Mouse (Mus musculus): ENCODE results near the gene Mbnl2. TPM values are rescaled to one million over a fixed set of nuclear protein-coding genes. Genes with fewer than 3 reads are reported as not detected.

Mbnl2 gene
- polyA plus RNA-seq, 1 experiment from 2014 or later, result 28.9 TPM

- no peak for ATAC-seq (ENCODE audit: low FRiP score)
- Histone ChIP-seq H3K27me3 (replicated peaks) (no peaks in the 10 kb centered on the region), H3K4me2 (no peak overlapping the region), H3K9me3 (replicated peaks) (no peaks in the 10 kb centered on the region), H3K9ac (replicated peaks) (no peak overlapping the region), H3K27ac (replicated peaks) (no peak overlapping the region), H3K36me3 (no peaks in the 10 kb centered on the region), H3K4me1 (0 out of 2 replicates have a peak, but pooled peaks cover 3% of the 10 kb centered on the region), H3K4me3 (replicated peaks) (no peak overlapping the region)
- 68% methylated on average over 1 of the region's 1 CpGs for WGBS
Observed at GRCm38 (mm10) chr14:120259426-120259825, 16.0 kb upstream of the Mbnl2 start.

- Histone ChIP-seq H3K9ac (replicated peaks) (no peak overlapping the region), H3K36me3 (no peaks in the 10 kb centered on the region), H3K27me3 (replicated peaks) (no peaks in the 10 kb centered on the region), H3K9me3 (replicated peaks) (no peaks in the 10 kb centered on the region), H3K27ac (replicated peaks) (no peak overlapping the region), H3K4me1 (0 out of 2 replicates have a peak, but pooled peaks cover 3% of the 10 kb centered on the region), H3K4me3 (replicated peaks) (no peak overlapping the region), H3K4me2 (no peak overlapping the region)
- ATAC-seq (ENCODE audit: low FRiP score), result no peak
- WGBS, result 92% methylated on average over 11 of the region's 11 CpGs
Observed at GRCm38 (mm10) chr14:120261606-120262005, 13.9 kb upstream of the Mbnl2 start.

- no peaks in the 10 kb centered on the region for H3K36me3 ChIP-seq
- no peak for ATAC-seq (ENCODE audit: low FRiP score)
- H3K9ac ChIP-seq (replicated peaks), result no peak overlapping the region
- H3K4me1 ChIP-seq, result no peaks in the 10 kb centered on the region
- no peaks in the 10 kb centered on the region for H3K9me3 ChIP-seq (replicated peaks)
- H3K4me2 ChIP-seq, result no peak overlapping the region
- WGBS, result 90% methylated on average over 14 of the region's 14 CpGs
- H3K4me3 ChIP-seq (replicated peaks), result no peak overlapping the region
- no peak overlapping the region for H3K27ac ChIP-seq (replicated peaks)
- H3K27me3 ChIP-seq (replicated peaks), result no peaks in the 10 kb centered on the region
Observed at GRCm38 (mm10) chr14:120262660-120263379, 12.6 kb upstream of the Mbnl2 start.

- Histone ChIP-seq H3K4me3 (replicated peaks) (no peak overlapping the region), H3K36me3 (no peaks in the 10 kb centered on the region), H3K9ac (replicated peaks) (no peak overlapping the region), H3K9me3 (replicated peaks) (no peaks in the 10 kb centered on the region), H3K4me2 (no peak overlapping the region), H3K27ac (replicated peaks) (no peak overlapping the region), H3K4me1 (no peaks in the 10 kb centered on the region), H3K27me3 (replicated peaks) (no peaks in the 10 kb centered on the region)
- WGBS, result 80% methylated on average over 11 of the region's 11 CpGs
- ATAC-seq (ENCODE audit: low FRiP score), result no peak
Observed at GRCm38 (mm10) chr14:120263380-120264135, 11.9 kb upstream of the Mbnl2 start.

GRCm38 (mm10) chr14:120265886-120266285 lies 9.6 kb upstream of the Mbnl2 start:
- H3K27ac ChIP-seq (replicated peaks), result no peak overlapping the region
- ATAC-seq (ENCODE audit: low FRiP score), result no peak
- H3K9me3 ChIP-seq (replicated peaks), result no peaks in the 10 kb centered on the region
- H3K36me3 ChIP-seq, result no peaks in the 10 kb centered on the region
- H3K4me3 ChIP-seq (replicated peaks), result no peak overlapping the region
- no peak overlapping the region for H3K9ac ChIP-seq (replicated peaks)
- H3K4me1 ChIP-seq, result no peaks in the 10 kb centered on the region
- H3K27me3 ChIP-seq (replicated peaks), result no peaks in the 10 kb centered on the region
- H3K4me2 ChIP-seq, result no peak overlapping the region

GRCm38 (mm10) chr14:120267130-120267529 lies 8.3 kb upstream of the Mbnl2 start:
- ATAC-seq (ENCODE audit: low FRiP score), result no peak
- Histone ChIP-seq H3K4me1 (no peaks in the 10 kb centered on the region), H3K9ac (replicated peaks) (no peak overlapping the region), H3K4me3 (replicated peaks) (no peak overlapping the region), H3K4me2 (no peak overlapping the region), H3K9me3 (replicated peaks) (no peaks in the 10 kb centered on the region), H3K27me3 (replicated peaks) (no peaks in the 10 kb centered on the region), H3K27ac (replicated peaks) (no peak overlapping the region), H3K36me3 (no peaks in the 10 kb centered on the region)
- WGBS, result 92% methylated on average over 4 of the region's 4 CpGs

GRCm38 (mm10) chr14:120270031-120270430 lies 5.4 kb upstream of the Mbnl2 start:
- 81% methylated on average over 3 of the region's 3 CpGs for WGBS
- Histone ChIP-seq H3K36me3 (no peaks in the 10 kb centered on the region), H3K4me1 (peaks cover 5% of the 10 kb centered on the region), H3K27me3 (replicated peaks) (no peaks in the 10 kb centered on the region), H3K27ac (replicated peaks) (no peak overlapping the region), H3K4me2 (no peak overlapping the region), H3K9ac (replicated peaks) (no peak overlapping the region), H3K9me3 (replicated peaks) (no peaks in the 10 kb centered on the region), H3K4me3 (replicated peaks) (no peak overlapping the region)
- no peak for ATAC-seq (ENCODE audit: low FRiP score)

GRCm38 (mm10) chr14:120270633-120271032 lies 4.8 kb upstream of the Mbnl2 start:
- Histone ChIP-seq H3K36me3 (no peaks in the 10 kb centered on the region), H3K9ac (replicated peaks) (no peak overlapping the region), H3K27ac (replicated peaks) (no peak overlapping the region), H3K4me1 (peaks cover 6% of the 10 kb centered on the region), H3K4me2 (no peak overlapping the region), H3K4me3 (replicated peaks) (no peak overlapping the region), H3K9me3 (replicated peaks) (no peaks in the 10 kb centered on the region), H3K27me3 (replicated peaks) (no peaks in the 10 kb centered on the region)
- no peak for ATAC-seq (ENCODE audit: low FRiP score)
- 87% methylated on average over 4 of the region's 4 CpGs for WGBS

- H3K4me2 ChIP-seq, result no peak overlapping the region
- H3K27ac ChIP-seq (replicated peaks), result no peak overlapping the region
- no peaks in the 10 kb centered on the region for H3K36me3 ChIP-seq
- peaks cover 6% of the 10 kb centered on the region for H3K4me1 ChIP-seq
- no peaks in the 10 kb centered on the region for H3K9me3 ChIP-seq (replicated peaks)
- WGBS, result 83% methylated on average over 8 of the region's 8 CpGs
- H3K4me3 ChIP-seq (replicated peaks), result no peak overlapping the region
- no peak for ATAC-seq (ENCODE audit: low FRiP score)
- H3K9ac ChIP-seq (replicated peaks), result no peak overlapping the region
- no peaks in the 10 kb centered on the region for H3K27me3 ChIP-seq (replicated peaks)
Observed at GRCm38 (mm10) chr14:120271096-120271495, 4.4 kb upstream of the Mbnl2 start.

GRCm38 (mm10) chr14:120273766-120274165 lies 1.7 kb upstream of the Mbnl2 start:
- Histone ChIP-seq H3K9ac (replicated peaks) (no peak overlapping the region), H3K36me3 (no peaks in the 10 kb centered on the region), H3K4me2 (no peak overlapping the region), H3K4me3 (replicated peaks) (no peak overlapping the region), H3K27me3 (replicated peaks) (no peaks in the 10 kb centered on the region), H3K27ac (replicated peaks) (no peak overlapping the region), H3K9me3 (replicated peaks) (no peaks in the 10 kb centered on the region), H3K4me1 (peaks cover 29% of the 10 kb centered on the region)
- ATAC-seq (ENCODE audit: low FRiP score), result no peak
- WGBS, result 64% methylated on average over 5 of the region's 5 CpGs

GRCm38 (mm10) chr14:120274746-120275145 lies 723 bp upstream of the Mbnl2 start:
- peak overlapping the region; percentile 65 for H3K4me2 ChIP-seq
- peak overlapping the region; percentile 66 for H3K4me3 ChIP-seq (replicated peaks)
- peaks cover 38% of the 10 kb centered on the region for H3K4me1 ChIP-seq
- 38% methylated on average over 5 of the region's 5 CpGs for WGBS
- no peaks in the 10 kb centered on the region for H3K9me3 ChIP-seq (replicated peaks)
- H3K9ac ChIP-seq (replicated peaks), result peak overlapping the region; percentile 61
- H3K36me3 ChIP-seq, result no peaks in the 10 kb centered on the region
- ATAC-seq (ENCODE audit: low FRiP score), result no peak; the same call in 1 of the 2 replicates
- peak overlapping the region; percentile 90 for H3K27ac ChIP-seq (replicated peaks)
- no peaks in the 10 kb centered on the region for H3K27me3 ChIP-seq (replicated peaks)
